Mouse (Mus musculus): Measurements from ENCODE around the gene Pxn. TPM values are rescaled to one million over a fixed set of nuclear protein-coding genes. Genes with fewer than 3 reads are reported as not detected.

The Pxn gene
- polyA plus RNA-seq, 1 experiment: 46.8 TPM

GRCm38 (mm10) chr5:115524471-115524870 lies 18.0 kb downstream of the Pxn start:
- no peak overlapping the region for H3K4me3 ChIP-seq (ENCODE audit: insufficient read depth, poor library complexity, severe bottlenecking)

GRCm38 (mm10) chr5:115525416-115525815 lies 18.9 kb downstream of the Pxn start:
- no peak for TF ChIP-seq MYOD1 (IDR thresholded peaks at IDR 0.05; ENCODE audit: control insufficient read depth, insufficient read length, low read depth)
- no peak for TF ChIP-seq MAX (IDR thresholded peaks at IDR 0.05)
- no peak for TF ChIP-seq CEBPB (IDR thresholded peaks at IDR 0.05; ENCODE audit: low read depth)
- no peak for TF ChIP-seq FOSL1 (IDR thresholded peaks at IDR 0.05; ENCODE audit: insufficient read depth, low read length, poor library complexity, severe bottlenecking)
- no peak for TF ChIP-seq MYOG (IDR thresholded peaks at IDR 0.05; ENCODE audit: control insufficient read depth, extremely low read depth, insufficient read length)
- Histone ChIP-seq H3K79me3 (ENCODE audit: low read depth) (peaks cover 61% of the 10 kb centered on the region), H3K79me2 (ENCODE audit: control insufficient read depth, insufficient read depth) (peaks cover 100% of the 10 kb centered on the region), H3ac (ENCODE audit: control insufficient read depth, insufficient read length, low read depth) (no peak overlapping the region), H3K27me3 (ENCODE audit: control insufficient read depth, insufficient read depth, insufficient read length) (no peaks in the 10 kb centered on the region), H3K4me3 (ENCODE audit: insufficient read depth, poor library complexity, severe bottlenecking) (no peak overlapping the region), H3K36me3 (ENCODE audit: control insufficient read depth, insufficient read depth) (peaks cover 8% of the 10 kb centered on the region)

More at GRCm38 (mm10) chr5:115524471-115524870, 18.0 kb downstream of the Pxn start:
- TF ChIP-seq CTCF (IDR thresholded peaks at IDR 0.05; ENCODE audit: control insufficient read depth, insufficient read depth, insufficient read length) (no peak), USF1 (IDR thresholded peaks at IDR 0.05; ENCODE audit: low read depth) (no peak), MYOG (IDR thresholded peaks at IDR 0.05; ENCODE audit: control insufficient read depth, extremely low read depth, insufficient read length) (no peak), CEBPB (IDR thresholded peaks at IDR 0.05; ENCODE audit: low read depth) (no peak), MYOD1 (IDR thresholded peaks at IDR 0.05; ENCODE audit: control insufficient read depth, insufficient read length, low read depth) (no peak), MAX (IDR thresholded peaks at IDR 0.05) (no peak), FOSL1 (IDR thresholded peaks at IDR 0.05; ENCODE audit: insufficient read depth, low read length, poor library complexity, severe bottlenecking) (no peak)
- Histone ChIP-seq H3K27me3 (ENCODE audit: control insufficient read depth, insufficient read depth, insufficient read length) (no peaks in the 10 kb centered on the region), H3K79me3 (ENCODE audit: low read depth) (peaks cover 61% of the 10 kb centered on the region), H3ac (ENCODE audit: control insufficient read depth, insufficient read length, low read depth) (peak overlapping the region; percentile 4), H3K79me2 (ENCODE audit: control insufficient read depth, insufficient read depth) (peaks cover 98% of the 10 kb centered on the region), H3K36me3 (ENCODE audit: control insufficient read depth, insufficient read depth) (peaks cover 8% of the 10 kb centered on the region)

GRCm38 (mm10) chr5:115525943-115526342 lies 19.5 kb downstream of the Pxn start:
- H3K79me3 ChIP-seq (ENCODE audit: low read depth): peaks cover 60% of the 10 kb centered on the region
- H3K79me2 ChIP-seq (ENCODE audit: control insufficient read depth, insufficient read depth): peaks cover 100% of the 10 kb centered on the region
- no peak overlapping the region for H3ac ChIP-seq (ENCODE audit: control insufficient read depth, insufficient read length, low read depth)
- H3K27me3 ChIP-seq (ENCODE audit: control insufficient read depth, insufficient read depth, insufficient read length): no peaks in the 10 kb centered on the region
- peaks cover 8% of the 10 kb centered on the region for H3K36me3 ChIP-seq (ENCODE audit: control insufficient read depth, insufficient read depth)
- no peak overlapping the region for H3K4me3 ChIP-seq (ENCODE audit: insufficient read depth, poor library complexity, severe bottlenecking)
- no peak for TF ChIP-seq CTCF (IDR thresholded peaks at IDR 0.05; ENCODE audit: control insufficient read depth, insufficient read depth, insufficient read length)
- TF ChIP-seq MYOD1 (IDR thresholded peaks at IDR 0.05; ENCODE audit: control insufficient read depth, insufficient read length, low read depth): no peak
- TF ChIP-seq USF1 (IDR thresholded peaks at IDR 0.05; ENCODE audit: low read depth): no peak
- no peak for TF ChIP-seq FOSL1 (IDR thresholded peaks at IDR 0.05; ENCODE audit: insufficient read depth, low read length, poor library complexity, severe bottlenecking)
- no peak for TF ChIP-seq CEBPB (IDR thresholded peaks at IDR 0.05; ENCODE audit: low read depth)
- no peak for TF ChIP-seq MAX (IDR thresholded peaks at IDR 0.05)
- TF ChIP-seq MYOG (IDR thresholded peaks at IDR 0.05; ENCODE audit: control insufficient read depth, extremely low read depth, insufficient read length): no peak

- peaks cover 59% of the 10 kb centered on the region for H3K79me3 ChIP-seq (ENCODE audit: low read depth)
- no peaks in the 10 kb centered on the region for H3K27me3 ChIP-seq (ENCODE audit: control insufficient read depth, insufficient read depth, insufficient read length)
- H3K36me3 ChIP-seq (ENCODE audit: control insufficient read depth, insufficient read depth): peaks cover 8% of the 10 kb centered on the region
- TF ChIP-seq MAX (IDR thresholded peaks at IDR 0.05): no peak
- no peak for TF ChIP-seq MYOD1 (IDR thresholded peaks at IDR 0.05; ENCODE audit: control insufficient read depth, insufficient read length, low read depth)
- TF ChIP-seq CEBPB (IDR thresholded peaks at IDR 0.05; ENCODE audit: low read depth): no peak
- TF ChIP-seq MYOG (IDR thresholded peaks at IDR 0.05; ENCODE audit: control insufficient read depth, extremely low read depth, insufficient read length): no peak
- TF ChIP-seq FOSL1 (IDR thresholded peaks at IDR 0.05; ENCODE audit: insufficient read depth, low read length, poor library complexity, severe bottlenecking): no peak
- TF ChIP-seq CTCF (IDR thresholded peaks at IDR 0.05; ENCODE audit: control insufficient read depth, insufficient read depth, insufficient read length): no peak
- TF ChIP-seq USF1 (IDR thresholded peaks at IDR 0.05; ENCODE audit: low read depth): no peak
- H3K4me3 ChIP-seq (ENCODE audit: insufficient read depth, poor library complexity, severe bottlenecking): no peak overlapping the region
- no peak overlapping the region for H3ac ChIP-seq (ENCODE audit: control insufficient read depth, insufficient read length, low read depth)
- H3K79me2 ChIP-seq (ENCODE audit: control insufficient read depth, insufficient read depth): peaks cover 98% of the 10 kb centered on the region
Observed at GRCm38 (mm10) chr5:115526456-115527202, 20.2 kb downstream of the Pxn start.

GRCm38 (mm10) chr5:115528128-115528527 lies 21.7 kb downstream of the Pxn start:
- Histone ChIP-seq H3K27me3 (ENCODE audit: control insufficient read depth, insufficient read depth, insufficient read length) (no peaks in the 10 kb centered on the region), H3ac (ENCODE audit: control insufficient read depth, insufficient read length, low read depth) (no peak overlapping the region), H3K79me3 (ENCODE audit: low read depth) (peaks cover 55% of the 10 kb centered on the region), H3K79me2 (ENCODE audit: control insufficient read depth, insufficient read depth) (peaks cover 94% of the 10 kb centered on the region), H3K4me3 (ENCODE audit: insufficient read depth, poor library complexity, severe bottlenecking) (no peak overlapping the region), H3K36me3 (ENCODE audit: control insufficient read depth, insufficient read depth) (peaks cover 8% of the 10 kb centered on the region)
- peak; percentile 46 for TF ChIP-seq MYOD1 (IDR thresholded peaks at IDR 0.05; ENCODE audit: control insufficient read depth, insufficient read length, low read depth)
- TF ChIP-seq MAX (IDR thresholded peaks at IDR 0.05): no peak

GRCm38 (mm10) chr5:115529364-115529741 lies 22.9 kb downstream of the Pxn start:
- Histone ChIP-seq H3ac (ENCODE audit: control insufficient read depth, insufficient read length, low read depth) (no peak overlapping the region), H3K36me3 (ENCODE audit: control insufficient read depth, insufficient read depth) (peaks cover 8% of the 10 kb centered on the region), H3K79me2 (ENCODE audit: control insufficient read depth, insufficient read depth) (peaks cover 91% of the 10 kb centered on the region), H3K4me3 (ENCODE audit: insufficient read depth, poor library complexity, severe bottlenecking) (no peak overlapping the region), H3K79me3 (ENCODE audit: low read depth) (peaks cover 46% of the 10 kb centered on the region), H3K27me3 (ENCODE audit: control insufficient read depth, insufficient read depth, insufficient read length) (no peaks in the 10 kb centered on the region)
- TF ChIP-seq MAX (IDR thresholded peaks at IDR 0.05) (no peak), FOSL1 (IDR thresholded peaks at IDR 0.05; ENCODE audit: insufficient read depth, low read length, poor library complexity, severe bottlenecking) (no peak), CTCF (IDR thresholded peaks at IDR 0.05; ENCODE audit: control insufficient read depth, insufficient read depth, insufficient read length) (no peak), CEBPB (IDR thresholded peaks at IDR 0.05; ENCODE audit: low read depth) (no peak), USF1 (IDR thresholded peaks at IDR 0.05; ENCODE audit: low read depth) (no peak), MYOG (IDR thresholded peaks at IDR 0.05; ENCODE audit: control insufficient read depth, extremely low read depth, insufficient read length) (no peak), MYOD1 (IDR thresholded peaks at IDR 0.05; ENCODE audit: control insufficient read depth, insufficient read length, low read depth) (no peak)
